Mouse (Mus musculus): Measurements from ENCODE around the gene Tyk2.

Gene Tyk2

GRCm38 (mm10) chr9:21131059-21131956 lies at the start of gene Tyk2:
TSS of gene Tyk2 (minus strand) at chr9:21131243.
- DNase-seq (ENCODE audit: extremely low spot score), result peak; percentile 91

DNA sequence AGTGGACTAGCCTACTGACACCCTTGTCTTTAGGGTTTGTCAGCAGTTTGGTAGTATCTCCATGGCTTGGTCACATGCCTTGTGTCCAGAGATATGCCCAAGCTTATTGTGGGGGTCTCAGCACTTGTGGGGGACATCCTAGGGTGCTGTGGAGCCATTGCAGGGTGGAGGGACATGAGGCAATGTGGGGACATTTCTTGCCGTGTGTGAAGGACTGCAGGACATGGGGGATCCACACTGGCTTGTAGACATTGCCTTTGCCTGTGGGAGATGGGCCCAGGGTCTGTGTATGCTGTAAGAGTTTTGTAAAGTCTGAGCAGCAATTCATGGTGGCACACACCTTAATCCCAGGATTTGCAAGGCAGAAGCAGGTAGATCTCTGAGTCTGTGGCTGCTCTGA lies 49.8 kb upstream of the Tyk2 start:
- DNase-seq (ENCODE audit: extremely low spot score), result no peak

DNA sequence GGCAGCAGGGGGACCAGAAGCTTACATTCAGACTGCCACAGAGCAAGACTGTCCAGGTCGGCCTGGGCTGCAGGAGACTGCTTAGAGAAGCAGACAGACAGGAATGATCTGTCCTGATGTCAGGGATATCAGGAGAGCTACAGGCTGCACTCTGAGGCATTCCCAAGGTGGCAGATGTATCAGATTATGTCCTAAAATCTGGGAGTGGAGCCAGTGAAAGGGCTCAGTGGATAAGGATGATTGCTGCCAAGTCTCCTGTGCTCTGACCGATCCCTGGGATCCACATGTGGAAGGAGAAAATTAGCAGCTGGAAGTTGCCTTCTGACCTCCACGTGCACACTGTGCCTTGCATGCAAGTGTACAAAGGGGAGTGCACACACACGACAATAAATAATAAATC lies 49.4 kb upstream of the Tyk2 start:
- DNase-seq (ENCODE audit: extremely low spot score), result no peak

- no peak for DNase-seq (ENCODE audit: extremely low spot score)
Measured at GRCm38 (mm10) chr9:21172364-21172763, 41.3 kb upstream of the Tyk2 start.

- no peak for DNase-seq (ENCODE audit: extremely low spot score)
Measured at GRCm38 (mm10) chr9:21169157-21169556, 38.1 kb upstream of the Tyk2 start.

DNA sequence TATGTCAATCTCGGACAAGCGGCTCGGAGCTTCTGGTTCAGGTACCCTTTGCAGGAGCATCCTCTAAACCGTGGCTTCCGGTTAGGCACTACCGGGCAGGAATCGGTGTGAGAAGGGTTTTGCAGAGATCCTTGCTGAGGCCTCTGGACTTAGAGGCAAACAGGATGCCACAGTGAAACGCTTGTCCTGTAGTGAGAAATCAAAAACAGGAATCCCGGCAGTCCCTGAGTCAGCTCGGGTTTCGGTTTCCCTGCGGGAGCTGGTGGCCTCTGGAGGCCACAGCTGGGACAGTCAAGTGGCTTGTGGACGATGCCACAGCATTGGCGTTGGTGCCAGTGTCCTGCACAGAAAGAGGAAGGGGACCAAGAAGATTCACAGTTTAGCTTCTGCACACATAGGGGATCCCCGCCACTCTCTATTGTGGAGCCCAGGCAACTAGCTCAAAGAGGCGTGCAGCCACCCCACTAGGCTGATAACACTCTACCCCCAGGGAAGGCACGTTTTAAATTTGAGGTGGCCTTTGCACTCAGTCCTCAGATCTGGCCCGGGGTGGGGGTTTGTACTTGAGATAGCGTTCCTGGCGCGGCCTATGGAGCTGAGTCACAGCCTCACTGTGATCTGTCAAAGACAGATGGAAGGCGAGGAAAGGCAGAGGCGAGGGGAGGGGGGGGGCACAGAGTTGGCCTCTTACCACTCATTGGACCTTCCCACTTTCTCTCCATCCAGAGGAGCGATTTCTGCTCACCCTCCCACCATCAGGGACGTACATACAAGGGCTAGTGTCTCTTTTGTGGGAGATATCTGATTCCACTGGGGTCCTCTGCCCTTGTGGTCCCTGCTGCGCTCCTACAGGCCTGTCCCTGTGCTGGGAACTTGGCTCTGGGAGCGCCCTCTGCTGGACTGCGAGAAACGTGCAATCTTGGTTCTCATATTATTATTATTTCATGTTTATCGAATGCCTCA lies 37.4 kb upstream of the Tyk2 start:
- peak; percentile 80 for DNase-seq (ENCODE audit: extremely low spot score)

- DNase-seq (ENCODE audit: extremely low spot score), result no peak
Measured at GRCm38 (mm10) chr9:21167140-21168097, 36.4 kb upstream of the Tyk2 start.

GRCm38 (mm10) chr9:21166516-21166915 lies 35.5 kb upstream of the Tyk2 start:
- DNase-seq (ENCODE audit: extremely low spot score), result no peak

- DNase-seq (ENCODE audit: extremely low spot score), result peak; percentile 64
Measured at GRCm38 (mm10) chr9:21165952-21166451, 35.0 kb upstream of the Tyk2 start.

GRCm38 (mm10) chr9:21165041-21165951 lies 34.3 kb upstream of the Tyk2 start, which contains the start of gene Pde4a:
TSS of gene Pde4a (plus strand) at chr9:21165714.
- peak; percentile 67 for DNase-seq (ENCODE audit: extremely low spot score)

GRCm38 (mm10) chr9:21164072-21164471 lies 33.0 kb upstream of the Tyk2 start:
- DNase-seq (ENCODE audit: extremely low spot score), result no peak

GRCm38 (mm10) chr9:21163086-21164050 lies 32.3 kb upstream of the Tyk2 start:
- DNase-seq (ENCODE audit: extremely low spot score), result no peak

DNA sequence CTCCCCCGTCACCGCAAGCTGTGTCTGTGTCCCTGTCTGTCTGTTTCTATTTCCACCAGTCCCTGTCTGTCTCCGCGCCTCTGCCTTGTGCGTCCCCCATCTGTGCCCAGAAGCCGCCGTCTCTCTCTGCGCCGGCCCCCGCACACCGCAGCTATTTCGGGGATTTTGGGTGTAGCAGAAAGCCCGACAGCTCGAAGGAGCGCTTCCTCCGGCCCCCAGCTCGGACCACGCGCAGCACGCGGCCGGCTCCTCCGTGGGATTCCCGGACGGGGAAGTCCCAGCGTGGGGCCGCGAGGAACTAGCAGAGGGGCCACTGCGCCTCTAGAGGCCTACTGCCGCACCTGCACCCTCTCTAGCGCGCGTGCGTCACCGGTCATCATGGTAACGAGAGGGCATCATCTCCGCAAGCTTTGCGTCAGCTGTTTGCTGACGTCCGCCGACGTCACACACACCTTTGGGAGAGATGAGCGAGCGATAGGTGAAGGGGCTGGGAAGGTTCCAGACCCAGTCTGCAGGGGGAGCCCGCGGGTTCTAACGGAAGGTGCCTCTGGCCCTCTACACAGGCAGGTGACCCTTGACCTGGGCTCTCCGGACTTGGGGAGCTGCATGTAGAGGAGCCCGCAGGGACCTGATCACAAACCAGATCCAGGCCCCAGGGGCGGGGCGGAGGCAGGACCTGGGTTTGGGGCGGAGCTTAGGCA lies 30.3 kb upstream of the Tyk2 start:
- DNase-seq (ENCODE audit: extremely low spot score), result peak; percentile 91

DNA sequence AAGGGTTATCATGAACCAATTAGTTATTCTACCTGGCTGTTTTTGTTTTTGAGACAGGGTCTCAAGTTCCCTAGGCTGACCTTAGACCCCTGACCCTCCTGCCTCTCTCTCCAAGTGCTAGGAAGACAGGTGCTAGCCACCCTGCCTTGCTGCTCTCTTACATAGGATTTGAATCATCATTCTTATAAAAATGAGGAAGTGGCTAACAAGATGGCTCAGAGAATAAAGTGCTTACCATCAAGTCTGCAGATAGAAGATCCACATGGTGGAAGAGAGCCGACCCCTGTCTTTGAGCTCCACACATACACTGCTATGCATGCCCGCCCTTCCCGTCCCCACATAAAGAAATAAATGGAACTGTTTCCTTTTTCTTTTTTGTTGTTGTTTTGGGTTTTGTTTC lies 23.7 kb upstream of the Tyk2 start:
- no peak for DNase-seq (ENCODE audit: extremely low spot score)

DNA sequence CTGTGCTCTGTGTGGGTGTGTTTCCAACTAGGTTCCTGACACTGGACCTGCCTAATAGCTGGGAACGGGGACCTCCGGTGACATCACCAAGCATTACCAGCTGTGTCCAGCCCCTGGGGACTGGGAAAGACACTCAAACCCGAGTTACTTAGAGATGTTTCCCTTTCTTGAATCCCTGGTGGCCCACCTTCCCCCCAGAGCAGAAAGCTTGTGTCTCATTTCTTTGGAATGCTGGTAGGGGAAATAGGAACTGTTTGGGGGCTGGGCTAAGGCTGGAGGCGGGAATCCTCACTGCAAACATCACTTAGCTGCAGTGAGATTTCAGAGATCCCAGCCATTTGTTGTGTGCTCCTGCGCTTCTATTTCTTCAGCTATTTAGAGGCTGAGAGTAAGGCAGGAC lies 22.8 kb upstream of the Tyk2 start:
- no peak for DNase-seq (ENCODE audit: extremely low spot score)

DNA sequence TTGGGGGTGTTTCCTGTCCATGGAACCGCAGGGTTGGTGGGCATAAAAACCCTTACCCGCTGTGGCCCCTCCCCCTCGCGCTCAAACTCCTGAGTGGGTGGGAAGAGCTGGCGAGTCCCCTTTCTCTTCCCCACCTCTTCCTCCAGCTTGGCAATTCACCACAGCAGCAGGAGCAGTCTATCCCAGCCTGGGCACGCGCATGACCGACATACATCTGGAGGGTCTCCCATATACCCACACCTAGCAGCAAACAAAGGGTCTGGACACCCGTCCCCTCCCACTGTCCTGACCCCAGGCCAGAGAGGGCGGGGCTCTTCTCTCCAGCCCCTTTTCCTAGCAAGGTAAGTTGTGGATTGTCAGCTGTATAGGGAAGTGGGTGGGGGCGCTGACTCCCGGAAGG lies 22.3 kb upstream of the Tyk2 start:
- peak; percentile 25 for DNase-seq (ENCODE audit: extremely low spot score)

DNA sequence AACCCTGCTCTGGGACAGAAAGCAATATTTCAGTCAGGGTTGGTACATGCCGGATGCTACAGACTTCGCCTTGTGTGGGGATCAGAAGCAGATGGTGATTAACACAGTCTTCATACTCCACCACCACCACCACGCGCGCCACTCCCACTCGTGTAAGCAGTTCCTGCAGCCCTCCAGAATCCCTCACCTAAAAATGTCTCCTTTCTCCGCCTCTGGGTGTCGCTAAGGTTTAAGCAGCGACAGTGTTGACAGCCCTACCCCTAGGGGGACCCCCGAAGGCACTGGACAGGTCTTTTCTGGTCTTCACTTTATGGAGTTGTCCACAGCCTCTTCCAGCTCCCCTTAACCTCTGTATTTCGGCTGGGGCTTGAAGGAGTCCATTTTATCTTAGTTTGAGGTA lies 21.7 kb upstream of the Tyk2 start:
- DNase-seq (ENCODE audit: extremely low spot score), result peak; percentile 76
